Mouse (Mus musculus) induced T-regulatory cell, adult 2 months (primary cell): ENCODE data around the gene Rpl18.

ENCODE experiments used
- DNase-seq: peaks from one replicate; pipeline ENCODE4 v3.0.0-alpha.2; 2012; ENCODE audit warnings: low read depth

Gene Rpl18

GRCm38 (mm10) chr7:45700301-45701015 is 14.8 kb upstream of the Rpl18 start:
- peak; percentile 82 for DNase-seq

DNA sequence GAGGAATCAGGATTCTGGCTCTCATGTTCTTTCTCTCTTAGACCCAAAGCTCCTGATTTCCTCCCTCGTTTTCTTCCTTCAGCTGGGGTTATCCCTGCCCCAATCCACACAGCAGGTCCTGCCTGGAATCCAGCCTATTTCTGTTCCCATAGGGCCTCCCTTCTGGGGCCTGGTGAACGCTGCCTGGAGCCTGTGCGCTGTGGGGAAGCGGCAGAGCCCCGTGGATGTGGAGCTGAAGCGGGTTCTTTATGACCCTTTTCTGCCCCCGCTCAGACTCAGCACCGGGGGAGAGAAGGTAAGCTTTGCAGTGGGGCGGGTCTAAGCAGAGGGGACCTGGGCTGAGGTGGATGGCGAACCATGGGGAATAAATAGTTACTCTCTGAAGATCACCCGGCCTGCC is 14.2 kb upstream of the Rpl18 start:
- DNase-seq = no peak

- DNase-seq = no peak
Observed at GRCm38 (mm10) chr7:45701607-45702006, 13.7 kb upstream of the Rpl18 start.

DNA sequence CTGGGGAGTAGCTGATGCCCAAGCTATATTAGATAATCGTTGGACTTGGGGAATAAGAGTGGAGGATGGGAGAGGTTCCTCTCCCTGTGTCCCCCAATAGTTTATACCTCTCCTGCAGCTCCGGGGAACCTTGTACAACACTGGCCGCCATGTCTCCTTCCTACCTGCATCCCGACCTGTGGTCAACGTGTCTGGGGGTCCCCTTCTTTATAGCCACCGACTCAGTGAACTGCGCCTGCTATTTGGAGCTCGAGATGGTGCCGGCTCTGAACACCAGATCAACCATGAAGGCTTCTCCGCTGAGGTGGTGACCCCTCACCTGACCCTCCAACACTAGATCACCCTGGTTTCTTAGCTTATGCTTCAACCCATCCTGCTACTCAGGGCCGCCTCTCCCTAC is 12.9 kb upstream of the Rpl18 start:
- no peak for DNase-seq

- DNase-seq = no peak
Observed at GRCm38 (mm10) chr7:45702809-45703520, 12.3 kb upstream of the Rpl18 start.

DNA sequence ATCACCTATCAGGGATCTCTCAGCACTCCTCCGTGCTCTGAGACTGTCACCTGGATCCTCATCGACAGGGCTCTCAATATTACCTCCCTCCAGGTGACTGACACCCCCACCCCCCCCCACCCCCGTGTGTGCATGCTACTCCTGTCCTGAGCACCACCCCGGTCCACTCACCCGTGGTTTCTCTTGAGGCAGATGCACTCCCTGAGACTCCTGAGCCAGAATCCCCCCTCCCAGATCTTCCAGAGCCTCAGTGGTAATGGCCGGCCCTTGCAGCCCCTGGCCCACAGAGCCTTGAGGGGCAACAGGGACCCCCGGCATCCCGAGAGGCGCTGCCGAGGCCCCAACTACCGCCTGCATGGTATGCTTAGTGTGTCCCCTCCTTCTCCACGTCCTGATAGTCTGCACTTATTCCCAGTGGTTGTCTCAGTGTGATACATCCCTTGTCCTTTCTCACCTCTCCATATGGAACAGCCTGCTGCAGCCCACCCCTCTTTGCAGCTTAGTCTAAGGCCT is 11.7 kb upstream of the Rpl18 start:
- no peak for DNase-seq

- peak; percentile 87 for DNase-seq
Observed at GRCm38 (mm10) chr7:45704046-45704559, 11.2 kb upstream of the Rpl18 start.

- DNase-seq = peak; percentile 99
Observed at GRCm38 (mm10) chr7:45704730-45705442, 10.4 kb upstream of the Rpl18 start, which contains the start of gene Dbp. Gene Dbp, plus strand, starts transcription at chr7:45705088.

GRCm38 (mm10) chr7:45705443-45705864 is 9.8 kb upstream of the Rpl18 start:
- no peak for DNase-seq

DNA sequence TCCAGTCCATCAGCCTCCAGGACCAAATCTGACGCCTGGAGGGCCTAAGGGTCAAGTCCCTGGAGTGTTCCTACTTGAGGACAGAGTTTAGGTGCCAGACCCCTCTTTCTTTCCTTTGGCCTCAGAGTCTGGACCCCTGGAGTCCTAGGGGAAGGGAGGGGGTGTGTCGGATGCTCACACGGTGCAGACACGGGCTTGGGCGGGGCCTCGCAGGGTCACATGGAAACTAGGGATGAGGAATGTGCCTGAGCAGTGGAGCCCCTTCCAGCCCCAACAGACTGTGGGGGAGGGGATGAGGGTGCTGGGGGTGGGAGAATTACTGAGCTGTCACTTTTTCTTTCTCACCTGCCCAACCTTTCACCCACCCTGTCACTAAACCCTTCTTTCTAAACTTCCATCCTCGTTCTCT is 9.4 kb upstream of the Rpl18 start:
- DNase-seq = peak; percentile 59

GRCm38 (mm10) chr7:45706721-45707241 is 8.5 kb upstream of the Rpl18 start:
- peak; percentile 93 for DNase-seq

- DNase-seq = peak; percentile 94
Observed at GRCm38 (mm10) chr7:45707375-45707967, 7.8 kb upstream of the Rpl18 start.

DNA sequence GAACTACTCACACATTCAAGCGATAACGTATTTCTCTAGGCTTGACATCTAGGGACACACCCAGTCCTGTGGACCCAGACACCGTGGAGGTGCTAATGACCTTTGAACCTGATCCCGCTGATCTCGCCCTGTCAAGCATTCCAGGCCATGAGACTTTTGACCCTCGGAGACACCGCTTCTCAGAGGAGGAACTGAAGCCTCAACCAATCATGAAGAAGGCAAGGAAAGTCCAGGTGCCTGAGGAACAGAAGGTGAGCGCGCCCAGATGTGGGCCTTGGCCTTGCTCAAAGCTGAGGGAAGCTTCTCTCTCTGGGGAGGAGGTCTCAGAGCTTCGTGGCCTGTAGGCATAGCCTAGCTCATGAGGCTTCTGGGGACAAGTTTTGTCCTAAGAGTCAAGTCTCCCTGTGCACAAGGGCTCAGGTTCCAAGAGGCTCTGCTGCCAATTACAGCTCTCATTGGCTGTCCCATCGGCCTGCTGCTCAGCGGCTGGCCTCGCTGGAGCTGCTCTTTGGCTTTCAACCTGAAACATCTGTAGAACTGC is 7.0 kb upstream of the Rpl18 start:
- DNase-seq = no peak

- DNase-seq = peak; percentile 60
Observed at GRCm38 (mm10) chr7:45709036-45709435, 6.2 kb upstream of the Rpl18 start.

- DNase-seq = no peak
Observed at GRCm38 (mm10) chr7:45709677-45710355, 5.4 kb upstream of the Rpl18 start.

- DNase-seq = no peak
Observed at GRCm38 (mm10) chr7:45710477-45711191, 4.6 kb upstream of the Rpl18 start.

- DNase-seq = no peak
Observed at GRCm38 (mm10) chr7:45711316-45712021, 3.8 kb upstream of the Rpl18 start.

DNA sequence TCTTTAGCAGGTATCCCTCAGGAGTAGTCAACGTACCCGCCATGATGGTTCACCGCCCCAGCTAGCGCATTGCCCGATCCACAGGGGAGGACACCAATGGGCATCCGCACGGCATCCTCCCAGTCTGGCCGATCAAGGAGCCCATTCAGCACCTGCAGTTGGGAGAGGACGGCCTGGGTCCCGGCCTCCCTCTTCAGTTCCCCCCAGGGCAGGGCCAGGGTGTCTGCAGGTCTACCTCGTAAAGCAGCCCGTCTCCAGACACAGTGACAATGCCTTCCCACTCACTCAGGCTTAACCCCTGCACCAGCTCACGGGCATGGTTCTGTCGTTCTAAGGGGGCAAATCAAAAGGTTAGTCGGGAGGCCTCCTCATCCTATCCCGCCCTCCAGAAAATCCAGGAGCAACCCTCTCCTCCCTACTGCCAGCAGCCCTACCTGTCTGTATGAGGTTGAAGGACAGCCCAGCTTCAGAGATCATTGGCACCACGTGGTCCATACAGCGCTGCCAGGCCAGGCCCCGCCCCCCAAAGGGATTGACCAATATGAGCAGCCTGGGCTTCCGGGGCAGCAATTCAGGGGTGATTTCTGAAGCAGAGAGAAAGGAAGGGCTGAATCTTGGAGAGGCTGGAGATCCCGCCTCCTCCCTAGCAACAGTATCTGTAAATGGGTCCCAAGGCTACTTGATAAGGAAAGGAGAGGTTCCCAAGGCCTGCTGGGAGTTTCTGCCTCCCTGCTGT is 3.1 kb upstream of the Rpl18 start:
- no peak for DNase-seq

- no peak for DNase-seq
Observed at GRCm38 (mm10) chr7:45713396-45713795, 1.9 kb upstream of the Rpl18 start.
